Mouse (Mus musculus) midbrain, embryonic 10.5 days (tissue): ENCODE measurements around the gene Isl1. TPM values are rescaled to one million over a fixed set of nuclear protein-coding genes. Genes with fewer than 3 reads are reported as not detected.

Source experiments
- DNase-seq: peaks from one replicate; pipeline ENCODE4 v3.0.0-alpha.2; 2017; ENCODE audit warnings: low spot score
- H3K27ac ChIP-seq: fragments of 300-500 bp; sonication (generic); replicated peaks from 2 replicates; pipeline ENCODE4 v1.5.1; 2016; ENCODE audit warnings: mild to moderate bottlenecking
- H3K27me3 ChIP-seq: fragments of 300-500 bp; sonication (generic); 2 replicates; pipeline ENCODE4 v1.6.1; 2016; ENCODE audit warnings: low read depth, mild to moderate bottlenecking; ENCODE audit not compliant: poor library complexity, severe bottlenecking
- H3K36me3 ChIP-seq: fragments of 300-500 bp; sonication (generic); 2 replicates; pipeline ENCODE4 v1.6.1; 2016; ENCODE audit warnings: mild to moderate bottlenecking, moderate library complexity
- H3K4me1 ChIP-seq: fragments of 300-500 bp; sonication (generic); 2 replicates; pipeline ENCODE4 v1.6.1; 2016
- H3K4me3 ChIP-seq: fragments of 300-500 bp; sonication (generic); 2 replicates; pipeline ENCODE4 v1.5.1; 2016; ENCODE audit warnings: mild to moderate bottlenecking, moderate library complexity
- H3K9me3 ChIP-seq: fragments of 300-500 bp; sonication (generic); replicated peaks from 2 replicates; pipeline ENCODE4 v1.6.1; 2016; ENCODE audit warnings: mild to moderate bottlenecking
- WGBS: fragments of 180-500 bp; shearing (Covaris S2); methylation state at CpG from one replicate; pipeline ENCODE4 v1.1.7; 2016; 5-methylcytosine and 5-hydroxymethylcytosine counted together
- polyA plus RNA-seq: library from polyadenylated mRNA; unstranded; fragments of >200 nt; fragmentation: Nextera tagmentation; extraction: Ambion mirVana; gene quantifications from 2 replicates; pipeline ENCODE4 v1.2.1, GENCODE M21; 2016

Gene Isl1
- polyA plus RNA-seq, 1 experiment from 2014 or later: 16.4 TPM

GRCm38 (mm10) chr13:116279207-116279772 is 30.2 kb downstream of the Isl1 start:
- 59% methylated on average over 9 of the region's 9 CpGs for WGBS
- H3K4me1 ChIP-seq: peaks cover 8% of the 10 kb centered on the region
- no peak for DNase-seq
- no peaks in the 10 kb centered on the region for H3K9me3 ChIP-seq
- no peaks in the 10 kb centered on the region for H3K36me3 ChIP-seq
- H3K27me3 ChIP-seq: no peaks in the 10 kb centered on the region
- no peak overlapping the region for H3K4me3 ChIP-seq
- no peak overlapping the region for H3K27ac ChIP-seq
